Mouse (Mus musculus) lung, embryonic 16.5 days (tissue): ENCODE measurements around the gene Ssr1. TPM values are rescaled to one million over a fixed set of nuclear protein-coding genes. Genes with fewer than 3 reads are reported as not detected.

Source experiments
- ATAC-seq: fragments of 200-750 bp; cut with Nextera tagmentation; 2 replicates; pipeline ENCODE4 v1.8.0; 2017; ENCODE audit warnings: low read depth, mild to moderate bottlenecking, moderate library complexity
- H3K27ac ChIP-seq: fragments of 300-500 bp; sonication (generic); 2 replicates; pipeline ENCODE4 v1.5.1; 2014; ENCODE audit warnings: mild to moderate bottlenecking, control low read depth, low read length
- H3K27me3 ChIP-seq: fragments of 300-500 bp; sonication (generic); 2 replicates; pipeline ENCODE4 v1.6.1; 2014; ENCODE audit warnings: low read depth, low read length, mixed read lengths; ENCODE audit not compliant: control insufficient read depth, insufficient read depth
- H3K36me3 ChIP-seq: fragments of 300-500 bp; sonication (generic); 2 replicates; pipeline ENCODE4 v1.6.1; 2014; ENCODE audit warnings: low read length; ENCODE audit not compliant: control insufficient read depth, insufficient read depth
- H3K4me1 ChIP-seq: fragments of 300-500 bp; sonication (generic); replicated peaks from 2 replicates; pipeline ENCODE4 v1.6.1; 2014; ENCODE audit warnings: low read length, mixed read lengths; ENCODE audit not compliant: control insufficient read depth, insufficient read depth
- H3K4me2 ChIP-seq: fragments of 300-500 bp; sonication (generic); 2 replicates; pipeline ENCODE4 v1.6.1; 2014; ENCODE audit warnings: low read depth, low read length, control low read depth
- H3K4me3 ChIP-seq: fragments of 300-500 bp; sonication (generic); 2 replicates; pipeline ENCODE4 v1.5.1; 2014; ENCODE audit warnings: mild to moderate bottlenecking, low read length, control low read depth
- H3K9ac ChIP-seq: fragments of 300-500 bp; sonication (generic); 2 replicates; pipeline ENCODE4 v1.6.1; 2014; ENCODE audit warnings: low read length, control low read depth
- H3K9me3 ChIP-seq: fragments of 300-500 bp; sonication (generic); 2 replicates; pipeline ENCODE4 v1.6.1; 2016; ENCODE audit warnings: low read length; ENCODE audit not compliant: control insufficient read depth
- WGBS: fragments of 180-500 bp; shearing (Covaris S2); extraction: QIAGEN DNeasy Blood & Tissue Kit; methylation state at CpG from one replicate; pipeline ENCODE4 v1.1.7; 2014; 5-methylcytosine and 5-hydroxymethylcytosine counted together
- polyA plus RNA-seq: library from polyadenylated mRNA; unstranded; fragments of >200 nt; fragmentation: Nextera tagmentation; extraction: Ambion mirVana; gene quantifications from 2 replicates; pipeline ENCODE4 v1.2.1, GENCODE M21; 2015

The Ssr1 gene
- polyA plus RNA-seq, 1 experiment from 2014 or later = 163 TPM

DNA sequence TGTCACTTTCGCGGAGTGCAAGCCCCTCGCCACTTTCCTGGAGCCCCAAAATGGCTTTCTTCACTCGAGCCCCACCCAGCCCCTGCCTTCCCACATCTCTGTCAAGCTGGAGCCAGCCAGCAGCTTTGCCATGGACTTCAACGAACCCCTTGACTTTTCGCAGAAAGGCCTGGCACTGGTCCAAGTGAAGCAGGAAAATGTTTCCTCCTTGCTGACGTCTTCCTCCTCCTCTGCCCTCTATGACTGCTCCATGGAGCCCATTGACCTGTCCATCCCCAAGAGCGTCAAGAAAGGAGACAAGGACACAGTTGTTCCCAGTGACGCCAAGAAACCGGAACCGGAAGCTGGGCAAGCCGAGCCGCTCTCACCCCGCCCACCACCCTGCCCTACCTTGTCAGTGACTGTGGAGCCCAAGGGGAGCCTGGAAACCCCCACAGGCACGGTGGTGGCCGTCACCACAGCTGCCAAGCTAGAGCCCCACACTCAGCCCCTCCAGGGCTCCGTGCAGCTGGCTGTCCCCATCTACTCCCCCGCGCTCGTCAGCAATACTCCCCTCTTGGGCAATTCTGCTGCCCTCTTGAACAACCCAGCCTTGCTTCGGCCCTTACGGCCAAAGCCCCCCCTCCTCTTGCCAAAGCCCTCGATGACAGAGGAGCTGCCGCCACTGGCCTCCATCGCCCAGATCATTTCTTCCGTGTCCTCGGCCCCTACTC lies 62.7 kb downstream of the Ssr1 start:
- peaks cover 57% of the 10 kb centered on the region for H3K36me3 ChIP-seq
- peak; percentile 74 for ATAC-seq
- 63% methylated on average over 27 of the region's 27 CpGs for WGBS

DNA sequence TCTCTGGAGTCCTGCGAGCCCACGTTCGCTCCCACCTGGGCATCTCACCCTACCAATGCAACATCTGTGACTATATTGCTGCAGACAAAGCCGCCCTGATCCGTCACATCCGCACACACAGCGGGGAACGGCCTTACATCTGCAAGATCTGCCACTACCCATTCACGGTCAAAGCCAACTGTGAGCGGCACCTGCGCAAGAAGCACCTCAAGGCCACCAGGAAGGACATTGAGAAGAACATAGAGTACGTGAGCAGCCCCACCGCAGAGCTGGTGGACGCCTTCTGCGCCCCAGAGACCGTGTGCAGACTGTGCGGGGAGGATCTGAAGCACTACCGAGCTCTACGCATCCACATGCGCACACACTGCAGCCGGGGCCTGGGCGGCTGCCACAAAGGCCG lies 63.4 kb downstream of the Ssr1 start:
- Histone ChIP-seq H3K4me3 (no peak overlapping the region), H3K4me2 (no peak overlapping the region), H3K9me3 (no peaks in the 10 kb centered on the region), H3K36me3 (peaks cover 54% of the 10 kb centered on the region), H3K27ac (no peak overlapping the region), H3K4me1 (peaks cover 19% of the 10 kb centered on the region), H3K9ac (no peak overlapping the region), H3K27me3 (no peaks in the 10 kb centered on the region)
- whole genome bisulfite sequencing = 94% methylated on average over 23 of the region's 23 CpGs
- ATAC-seq = 0 out of 2 replicates have a peak, but pooled peaks have one; percentile 18

More for the DNA sequence above, 62.7 kb downstream of the Ssr1 start:
- Histone ChIP-seq H3K27me3 (no peaks in the 10 kb centered on the region), H3K9me3 (no peaks in the 10 kb centered on the region), H3K27ac (peak overlapping the region; percentile 7), H3K9ac (no peak overlapping the region), H3K4me3 (no peak overlapping the region), H3K4me2 (no peak overlapping the region), H3K4me1 (peaks cover 19% of the 10 kb centered on the region)

DNA sequence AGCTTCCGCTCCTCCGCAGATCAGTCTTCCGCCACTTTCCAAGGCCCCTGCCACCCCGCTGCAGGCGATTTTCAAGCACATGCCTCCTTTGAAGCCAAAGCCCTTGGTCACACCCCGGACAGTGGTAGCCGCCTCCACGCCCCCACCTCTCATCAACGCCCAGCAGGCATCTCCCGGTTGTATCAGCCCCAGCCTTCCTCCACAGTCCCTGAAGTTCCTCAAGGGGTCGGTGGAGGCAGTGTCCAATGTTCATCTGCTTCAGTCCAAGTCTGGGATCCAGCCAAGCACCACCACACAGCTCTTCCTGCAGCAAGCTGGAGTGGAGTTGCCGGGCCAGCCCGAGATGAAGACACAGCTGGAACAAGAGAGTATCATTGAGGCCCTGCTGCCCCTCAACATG lies 63.9 kb downstream of the Ssr1 start:
- ATAC-seq = 0 out of 2 replicates have a peak, but pooled peaks have one; percentile 12
- Histone ChIP-seq H3K9me3 (no peaks in the 10 kb centered on the region), H3K4me2 (no peak overlapping the region), H3K27me3 (no peaks in the 10 kb centered on the region), H3K36me3 (peaks cover 50% of the 10 kb centered on the region), H3K27ac (no peak overlapping the region), H3K4me3 (no peak overlapping the region), H3K9ac (no peak overlapping the region), H3K4me1 (peaks cover 19% of the 10 kb centered on the region)
- WGBS = 76% methylated on average over 13 of the region's 13 CpGs

DNA sequence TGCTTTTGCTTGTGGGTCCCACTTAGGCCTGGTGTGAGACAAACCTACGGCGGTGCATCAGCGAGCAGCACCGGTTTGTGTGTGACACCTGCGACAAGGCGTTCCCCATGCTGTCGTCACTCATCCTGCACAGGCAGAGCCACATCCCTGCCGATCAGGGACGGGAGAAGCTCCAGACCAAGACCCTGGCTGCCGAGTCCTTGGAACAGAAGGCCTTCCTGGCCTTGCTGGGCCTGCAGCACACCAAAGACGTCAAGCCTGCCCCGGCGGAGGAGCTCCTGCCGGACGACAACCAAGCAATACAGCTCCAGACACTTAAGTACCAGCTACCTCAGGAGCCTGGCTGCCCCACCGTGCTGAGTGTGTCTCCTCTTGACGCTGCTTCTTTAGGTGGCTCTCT lies 64.5 kb downstream of the Ssr1 start:
- WGBS = 85% methylated on average over 17 of the region's 17 CpGs
- no peak for ATAC-seq
- H3K27ac ChIP-seq = no peak overlapping the region
- no peak overlapping the region for H3K4me3 ChIP-seq
- peaks cover 19% of the 10 kb centered on the region for H3K4me1 ChIP-seq
- no peak overlapping the region for H3K4me2 ChIP-seq
- no peaks in the 10 kb centered on the region for H3K9me3 ChIP-seq
- H3K27me3 ChIP-seq = no peaks in the 10 kb centered on the region
- H3K9ac ChIP-seq = no peak overlapping the region
- peaks cover 46% of the 10 kb centered on the region for H3K36me3 ChIP-seq

DNA sequence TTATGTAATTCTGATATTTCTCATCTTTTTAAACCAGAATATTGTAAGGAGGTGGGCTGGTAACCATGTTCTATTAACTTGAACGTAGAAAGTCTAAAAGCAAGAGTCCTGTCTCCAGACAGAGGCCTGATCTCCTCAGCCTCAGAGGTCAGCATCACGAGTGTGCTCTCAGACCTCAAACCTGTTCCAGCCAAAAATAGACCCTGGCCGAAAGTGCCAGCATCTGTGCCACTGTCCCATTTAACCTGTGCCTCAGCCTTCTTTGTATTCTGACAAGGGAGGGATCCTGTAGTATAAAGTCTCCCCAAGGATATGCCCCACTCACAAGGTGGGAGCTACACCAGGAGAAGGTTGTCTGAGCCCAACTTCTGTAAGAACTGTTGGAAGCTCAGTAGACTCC lies 67.6 kb downstream of the Ssr1 start:
- Histone ChIP-seq H3K9ac (no peak overlapping the region), H3K4me2 (no peak overlapping the region), H3K4me3 (no peak overlapping the region), H3K9me3 (no peaks in the 10 kb centered on the region), H3K27me3 (no peaks in the 10 kb centered on the region), H3K36me3 (peaks cover 29% of the 10 kb centered on the region), H3K4me1 (peaks cover 23% of the 10 kb centered on the region), H3K27ac (no peak overlapping the region)
- WGBS = 89% methylated on average over 3 of the region's 3 CpGs
- ATAC-seq = no peak

DNA sequence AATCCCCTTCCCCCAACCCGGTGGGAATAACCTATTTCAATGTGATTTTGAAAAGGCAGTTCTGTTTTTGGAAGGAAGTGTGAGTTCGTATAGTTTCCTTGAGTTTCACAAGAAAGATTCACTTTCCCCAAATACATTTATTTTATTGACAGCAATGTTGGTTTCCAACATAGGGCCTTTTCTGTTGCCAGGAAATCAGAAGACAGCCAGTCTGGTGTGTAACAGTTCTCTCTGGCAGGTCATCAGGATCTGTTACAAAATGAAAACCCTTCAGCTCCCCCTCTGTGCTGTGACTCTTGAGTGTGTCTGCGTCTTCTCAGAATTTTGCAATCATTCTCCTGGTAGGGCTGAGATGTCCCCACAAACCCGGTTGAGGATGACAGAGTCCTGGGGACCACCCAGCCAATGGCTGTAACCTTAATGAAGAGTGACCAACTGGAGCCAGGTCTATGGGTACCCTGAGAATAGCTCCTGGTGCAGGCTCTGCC lies 69.5 kb downstream of the Ssr1 start:
- H3K4me3 ChIP-seq = no peak overlapping the region
- no peaks in the 10 kb centered on the region for H3K9me3 ChIP-seq
- H3K9ac ChIP-seq = no peak overlapping the region
- WGBS = 47% methylated on average over 4 of the region's 4 CpGs
- no peak overlapping the region for H3K4me2 ChIP-seq
- H3K27ac ChIP-seq = peak overlapping the region; percentile 90
- H3K36me3 ChIP-seq = peaks cover 15% of the 10 kb centered on the region
- ATAC-seq = peak; percentile 90
- H3K27me3 ChIP-seq = no peaks in the 10 kb centered on the region
- H3K4me1 ChIP-seq = peaks cover 17% of the 10 kb centered on the region

- Histone ChIP-seq H3K9ac (no peak overlapping the region), H3K4me3 (no peak overlapping the region), H3K36me3 (peaks cover 10% of the 10 kb centered on the region), H3K27me3 (no peaks in the 10 kb centered on the region), H3K27ac (peak overlapping the region; percentile 90), H3K4me1 (peaks cover 19% of the 10 kb centered on the region), H3K4me2 (no peak overlapping the region), H3K9me3 (no peaks in the 10 kb centered on the region)
- 69% methylated on average over 10 of the region's 10 CpGs for WGBS
- ATAC-seq = peak; percentile 81
Measured at GRCm38 (mm10) chr13:37923643-37924460, 70.2 kb downstream of the Ssr1 start.

- Histone ChIP-seq H3K36me3 (peaks cover 9% of the 10 kb centered on the region), H3K27me3 (no peaks in the 10 kb centered on the region), H3K4me2 (no peak overlapping the region), H3K27ac (peak overlapping the region; percentile 90; the same call in 1 of the 2 replicates), H3K9me3 (no peaks in the 10 kb centered on the region), H3K4me1 (peaks cover 19% of the 10 kb centered on the region), H3K9ac (no peak overlapping the region), H3K4me3 (no peak overlapping the region)
- 82% methylated on average over 4 of the region's 4 CpGs for WGBS
- no peak for ATAC-seq
Measured at GRCm38 (mm10) chr13:37923091-37923490, 70.9 kb downstream of the Ssr1 start.

DNA sequence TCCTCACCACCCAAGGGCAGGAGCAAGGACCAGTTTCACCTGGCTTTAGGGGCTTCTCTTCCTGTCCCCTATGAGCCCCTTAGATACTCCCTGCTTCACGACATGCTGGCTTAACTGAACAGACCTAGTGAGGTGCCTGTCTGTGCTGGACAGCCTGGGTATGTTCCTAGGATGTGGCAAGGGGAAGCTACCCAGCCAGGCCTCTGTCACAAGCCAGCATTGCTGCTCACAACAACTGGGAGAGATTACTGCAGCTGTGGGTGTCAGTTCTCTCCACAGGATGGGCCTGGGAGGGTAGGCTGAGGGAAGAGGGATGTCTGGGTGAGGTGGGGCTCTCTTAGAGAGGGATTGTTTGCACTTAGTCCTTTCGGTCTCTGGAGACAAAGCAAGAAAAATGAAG lies 73.3 kb downstream of the Ssr1 start:
- ATAC-seq = no peak
- Histone ChIP-seq H3K9me3 (no peaks in the 10 kb centered on the region), H3K9ac (no peak overlapping the region), H3K4me2 (no peak overlapping the region), H3K27ac (peak overlapping the region; percentile 57; the same call in 1 of the 2 replicates), H3K36me3 (peaks cover 23% of the 10 kb centered on the region), H3K4me1 (peaks cover 19% of the 10 kb centered on the region), H3K27me3 (no peaks in the 10 kb centered on the region), H3K4me3 (no peak overlapping the region)
- WGBS = 56% methylated on average over 2 of the region's 2 CpGs
